Mouse (Mus musculus) MEL-GATA-1-ER (cell line): ENCODE results near the gene Arl15.

Experiments used
- DNase-seq: peaks from one replicate; pipeline ENCODE4 v3.0.0-alpha.2; 2012; ENCODE audit warnings: low read depth; ENCODE audit errors: extremely low read depth

The Arl15 gene

DNA sequence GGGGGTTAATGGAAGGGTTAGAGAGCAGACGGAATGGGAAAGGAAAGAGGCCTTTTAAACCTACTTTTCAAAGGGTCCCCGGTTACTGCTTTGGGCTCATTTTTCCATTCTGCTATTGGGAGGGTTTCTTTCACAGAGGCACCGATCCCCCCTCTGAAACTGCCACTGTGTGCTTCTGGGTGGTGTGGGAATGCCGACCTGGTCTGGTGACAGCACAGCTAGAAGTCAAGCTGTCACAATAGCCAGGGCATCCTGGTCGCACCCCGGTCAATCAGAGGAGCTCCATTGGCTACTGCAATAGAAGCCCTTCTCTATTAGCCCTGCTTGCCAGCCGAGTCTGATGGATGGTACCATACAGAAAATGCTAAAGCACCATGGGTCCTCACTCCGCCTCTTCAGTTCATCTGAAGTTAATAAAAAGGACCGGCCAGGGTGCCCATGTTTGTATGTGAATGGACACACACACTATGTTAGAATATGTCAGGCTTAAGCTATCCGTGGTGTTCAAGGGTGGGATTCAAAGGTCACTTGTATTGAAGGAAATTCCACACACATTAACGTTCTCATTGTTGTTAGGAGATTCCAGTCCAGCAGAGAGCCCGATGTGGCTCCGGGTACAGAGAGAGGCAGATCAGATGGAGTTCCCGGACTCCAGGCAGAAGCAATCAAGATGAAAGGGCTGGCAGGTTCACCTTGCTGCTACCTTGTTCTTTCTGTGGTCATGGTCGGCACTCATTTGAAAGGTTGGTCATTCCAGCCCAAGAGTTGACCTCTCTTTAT is 258.3 kb downstream of the Arl15 start:
- DNase-seq: no peak

DNA sequence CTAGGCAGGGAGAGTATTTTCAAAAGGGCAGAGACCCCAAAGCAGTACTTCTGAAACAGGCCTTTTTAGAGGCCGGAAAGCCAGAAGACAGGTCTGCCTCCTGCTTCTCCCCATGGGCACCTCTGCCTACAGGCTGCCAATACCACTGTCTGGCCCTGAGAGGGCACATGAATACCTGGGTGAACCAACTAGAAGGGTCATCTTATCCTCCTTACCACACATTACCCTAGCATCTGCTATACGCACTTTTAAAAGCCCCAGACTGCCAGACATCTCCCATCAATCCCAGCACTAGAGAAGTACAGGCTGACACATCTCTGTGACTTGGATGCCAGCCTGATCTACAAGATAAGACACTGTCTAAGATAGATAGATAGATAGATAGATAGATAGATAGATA is 259.0 kb downstream of the Arl15 start:
- no peak for DNase-seq

DNA sequence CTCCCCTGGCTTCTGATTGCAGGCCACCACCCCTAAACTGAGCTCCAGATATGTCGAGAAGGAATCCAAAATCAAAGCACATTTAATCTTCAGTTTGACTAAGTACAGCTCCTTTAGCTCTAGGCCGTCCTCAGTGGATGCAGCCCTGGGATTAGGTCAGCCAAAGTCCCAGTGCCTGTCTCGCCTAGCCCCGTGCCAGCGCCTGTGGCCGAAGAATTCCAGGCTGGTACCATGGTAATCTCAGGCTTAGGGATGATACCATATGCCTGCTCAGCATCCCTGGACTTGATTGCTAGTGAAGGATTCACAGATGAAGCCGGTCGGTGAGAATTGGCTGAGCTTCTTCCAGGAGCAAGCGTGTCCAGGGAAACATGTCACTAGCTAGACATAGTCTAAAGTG is 261.4 kb downstream of the Arl15 start:
- no peak for DNase-seq

DNA sequence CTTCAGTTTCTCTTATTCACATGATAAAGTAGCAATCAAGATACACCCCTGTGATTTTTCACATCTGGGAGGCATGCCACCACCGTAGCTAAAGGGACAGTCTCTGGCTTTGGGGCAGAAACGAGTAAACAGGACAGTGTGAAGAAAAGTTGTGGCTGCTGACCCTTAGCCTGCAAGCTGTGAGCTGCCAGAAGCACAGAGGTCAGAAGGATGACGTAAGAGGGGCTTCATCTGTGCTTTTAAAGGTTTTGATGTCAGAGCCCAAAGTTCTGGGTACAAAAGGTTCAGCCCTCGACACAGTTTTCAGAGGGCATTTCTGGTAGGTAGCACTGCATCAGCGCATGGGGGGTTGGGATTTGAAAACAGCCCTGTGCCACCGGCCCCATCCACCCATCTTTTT is 266.0 kb downstream of the Arl15 start:
- no peak for DNase-seq

DNA sequence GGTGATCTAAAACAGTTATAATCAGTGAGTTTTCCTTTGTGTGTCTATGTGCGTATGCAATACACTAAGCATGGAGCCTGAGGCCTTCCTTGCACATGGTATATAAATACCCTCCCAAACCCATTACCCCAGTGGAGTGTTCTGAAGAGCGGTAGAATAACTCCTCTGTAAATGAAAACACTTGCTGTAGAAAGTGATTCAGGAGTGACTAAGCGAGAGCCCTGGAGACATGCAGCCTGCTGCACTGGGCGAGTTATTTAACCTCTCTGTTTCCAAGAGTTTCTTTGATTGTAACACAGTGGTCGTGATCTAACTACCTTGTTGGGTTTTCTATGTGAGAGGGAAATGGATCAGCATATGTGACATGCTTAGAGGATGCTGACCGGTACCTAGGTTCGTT is 266.9 kb downstream of the Arl15 start:
- DNase-seq: no peak

DNA sequence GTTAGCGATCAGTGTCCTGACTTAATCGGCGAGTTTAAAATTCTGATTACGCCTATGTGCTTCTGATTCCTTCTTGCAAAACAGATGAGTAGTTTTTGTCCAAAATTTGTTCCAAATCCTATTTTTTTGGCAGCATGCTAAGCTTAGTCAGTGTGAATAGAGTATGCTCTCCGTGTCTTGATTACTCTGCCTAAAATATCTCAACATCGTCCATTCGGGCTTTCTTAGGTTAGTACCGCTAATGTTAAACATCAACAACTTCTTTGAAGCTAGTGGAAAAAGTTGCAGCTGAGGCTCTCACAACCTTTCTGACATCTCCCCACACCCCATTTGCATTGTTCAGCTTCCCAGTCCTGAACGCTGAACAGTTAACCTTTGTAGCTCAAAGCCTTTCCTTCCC is 269.8 kb downstream of the Arl15 start:
- DNase-seq: no peak

DNA sequence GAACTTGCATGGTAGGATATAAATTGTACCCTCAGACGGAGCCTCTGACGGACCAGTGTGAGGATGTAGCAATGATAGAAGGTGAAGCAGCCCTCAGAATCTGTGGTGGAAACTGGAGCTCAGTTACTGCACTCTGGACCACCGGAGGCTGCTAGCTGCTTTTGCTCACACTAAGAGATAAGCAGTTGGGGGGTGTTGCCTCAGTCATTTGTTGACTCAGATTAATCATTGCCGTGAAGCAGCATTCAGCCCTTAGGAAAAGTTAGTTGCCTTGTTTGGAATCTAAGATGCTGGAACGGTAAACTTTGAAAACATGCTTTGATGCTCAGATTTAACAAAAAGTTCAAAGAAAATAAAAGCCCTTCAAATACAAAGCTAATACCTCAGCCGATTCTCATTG is 270.7 kb downstream of the Arl15 start:
- no peak for DNase-seq

DNA sequence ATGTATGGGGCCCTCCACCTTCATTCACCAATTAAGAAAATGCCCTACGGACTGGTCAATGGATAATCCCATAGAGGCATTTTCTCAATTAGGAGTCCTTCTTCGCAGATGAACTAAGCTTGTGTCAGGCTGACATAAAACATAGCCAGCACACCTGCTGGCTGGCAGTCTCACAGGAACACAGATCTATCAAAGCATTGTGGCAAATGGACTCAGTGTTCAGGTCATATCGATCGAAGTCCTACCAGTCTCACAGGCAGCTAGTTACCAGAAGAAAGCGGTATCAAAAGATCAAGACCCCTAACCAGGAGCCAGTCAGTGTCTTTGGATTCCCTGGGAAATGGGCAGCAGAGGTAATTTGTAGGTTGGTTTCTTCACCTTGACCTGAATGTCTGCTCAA is 274.1 kb downstream of the Arl15 start:
- DNase-seq: no peak

DNA sequence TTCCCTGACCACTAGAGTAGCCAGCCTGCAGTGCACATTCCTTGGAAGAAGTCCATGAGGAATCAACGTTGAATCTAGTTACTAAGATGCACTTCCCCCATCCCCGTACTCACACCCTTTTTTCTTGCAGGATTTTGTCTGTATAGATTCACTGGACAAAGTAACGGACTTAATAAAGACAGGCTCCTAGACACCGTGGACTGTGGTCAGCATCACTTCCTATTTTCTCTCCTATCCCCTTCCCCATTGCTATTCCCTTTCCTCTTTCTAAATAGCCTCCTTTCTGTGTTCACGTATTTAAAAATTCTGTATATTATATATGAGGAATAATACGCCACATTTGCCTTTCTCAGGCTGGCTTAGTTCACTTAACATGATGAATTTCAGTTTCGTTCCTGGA is 277.1 kb downstream of the Arl15 start:
- no peak for DNase-seq

DNA sequence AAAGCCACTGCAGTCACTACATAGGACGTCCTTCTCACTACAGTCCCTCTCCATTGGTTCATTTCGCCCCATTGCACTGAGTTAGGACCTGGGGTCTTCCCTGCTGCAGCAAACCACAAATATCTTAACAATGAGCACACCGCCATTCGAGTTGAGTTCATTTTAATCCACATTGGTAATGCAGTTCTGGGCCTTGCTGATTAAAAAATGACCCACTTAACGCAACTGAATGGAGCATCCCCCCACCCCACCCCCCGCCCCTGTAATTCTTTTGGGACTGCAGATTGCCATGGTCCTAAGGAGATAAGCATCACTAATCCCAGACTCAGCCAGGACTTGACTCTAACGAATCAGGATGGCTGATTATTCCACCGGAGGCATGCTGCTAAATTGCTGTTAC is 280.2 kb downstream of the Arl15 start:
- DNase-seq: no peak

DNA sequence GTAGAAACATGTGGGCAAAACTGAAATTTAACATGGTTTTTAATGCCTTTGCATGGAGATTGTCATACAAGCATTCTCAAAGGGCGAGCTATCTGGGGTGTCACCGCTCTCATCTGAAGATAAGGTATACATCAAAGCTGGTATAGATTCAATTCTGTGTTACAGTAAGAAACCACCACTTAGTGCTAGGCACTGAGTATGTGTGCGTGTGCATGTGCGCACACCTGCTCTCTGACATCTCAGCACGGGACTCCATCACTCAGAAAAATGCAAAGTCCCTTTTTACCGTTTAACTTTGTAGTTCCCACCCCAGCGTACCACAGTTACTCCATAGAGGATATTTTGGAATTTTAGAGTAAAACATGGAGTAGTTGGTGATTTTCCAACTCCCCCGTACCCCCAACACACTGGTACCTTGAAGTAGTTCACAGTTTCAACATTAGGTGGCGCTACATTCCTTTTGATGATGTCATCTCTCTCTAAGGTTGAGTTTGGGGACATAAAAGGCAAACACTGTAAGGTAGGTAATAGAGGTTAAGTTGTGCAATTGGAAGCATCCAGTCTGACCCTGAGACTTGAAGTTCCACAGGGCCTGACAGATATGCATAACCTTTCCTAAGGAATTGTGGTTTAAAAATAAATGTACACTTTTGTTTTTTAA is 281.5 kb downstream of the Arl15 start:
- peak; percentile 14 for DNase-seq

DNA sequence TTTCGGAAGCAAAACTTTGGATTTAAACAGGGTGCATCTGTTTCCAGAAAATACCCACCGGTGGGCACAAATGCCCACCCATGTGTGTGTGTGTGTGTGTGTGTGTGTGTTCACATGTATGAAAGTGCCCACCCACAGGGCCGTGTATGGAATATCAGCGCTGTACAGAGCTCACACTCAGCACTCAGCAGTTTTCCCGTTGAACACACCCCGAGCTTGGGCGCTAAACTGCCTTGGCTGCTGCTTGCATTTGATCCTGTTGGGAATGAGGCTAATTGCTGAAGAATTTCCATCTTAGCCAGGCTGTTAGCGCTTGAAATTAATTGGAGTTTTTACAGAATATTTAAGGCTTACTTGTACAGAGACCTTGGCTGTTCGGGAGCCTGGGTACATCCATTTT is 282.9 kb downstream of the Arl15 start:
- DNase-seq: no peak

DNA sequence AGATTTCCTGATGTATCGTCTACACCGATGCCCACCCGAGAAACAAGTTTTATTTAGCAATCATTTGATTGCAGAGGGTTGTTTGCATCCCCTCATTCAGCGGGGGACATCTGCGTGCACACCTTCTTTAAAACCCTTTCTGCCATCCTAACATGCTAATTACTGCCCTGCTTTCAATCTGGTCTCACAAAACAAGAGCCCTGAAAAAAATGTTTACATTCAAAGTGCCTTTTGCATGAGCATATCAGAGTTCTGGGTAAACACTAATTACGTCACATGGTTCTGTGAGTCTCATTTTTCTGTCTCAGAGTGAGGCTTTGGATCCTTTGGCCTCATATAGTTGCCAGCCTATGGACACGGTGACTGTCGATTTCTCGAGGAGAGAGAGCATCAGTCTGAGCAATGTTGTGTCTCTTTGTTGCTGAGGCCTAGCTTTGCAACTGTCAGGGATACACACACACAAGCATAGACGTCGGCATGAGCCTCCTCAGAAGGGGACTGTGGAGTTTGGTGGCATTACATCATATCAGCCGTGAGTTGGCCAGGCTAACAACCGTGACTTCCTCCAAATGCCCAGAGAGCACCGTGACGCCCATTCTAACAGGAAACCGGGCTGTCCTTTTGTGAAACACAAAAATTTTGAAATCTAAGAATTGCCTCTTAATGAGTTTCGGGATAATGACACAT is 283.4 kb downstream of the Arl15 start:
- no peak for DNase-seq

DNA sequence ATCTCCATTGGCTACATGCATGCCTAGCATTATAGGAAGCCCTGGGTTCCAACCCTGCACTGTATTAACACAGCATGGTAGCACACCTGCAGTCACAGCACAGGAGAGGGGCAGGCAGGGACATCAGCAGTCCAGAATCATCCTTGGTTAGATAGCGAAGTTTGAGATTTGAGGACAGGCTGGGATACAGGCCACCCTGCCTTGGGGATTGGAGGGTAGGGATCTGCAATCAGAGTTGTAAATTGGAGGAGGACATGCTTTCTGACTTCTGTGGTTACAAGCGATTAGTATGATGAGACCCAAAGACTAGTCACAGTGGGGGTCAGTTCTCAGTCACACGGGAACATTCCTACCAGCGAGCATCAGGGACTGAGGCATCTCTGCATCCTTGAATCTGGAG is 284.5 kb downstream of the Arl15 start:
- DNase-seq: no peak

DNA sequence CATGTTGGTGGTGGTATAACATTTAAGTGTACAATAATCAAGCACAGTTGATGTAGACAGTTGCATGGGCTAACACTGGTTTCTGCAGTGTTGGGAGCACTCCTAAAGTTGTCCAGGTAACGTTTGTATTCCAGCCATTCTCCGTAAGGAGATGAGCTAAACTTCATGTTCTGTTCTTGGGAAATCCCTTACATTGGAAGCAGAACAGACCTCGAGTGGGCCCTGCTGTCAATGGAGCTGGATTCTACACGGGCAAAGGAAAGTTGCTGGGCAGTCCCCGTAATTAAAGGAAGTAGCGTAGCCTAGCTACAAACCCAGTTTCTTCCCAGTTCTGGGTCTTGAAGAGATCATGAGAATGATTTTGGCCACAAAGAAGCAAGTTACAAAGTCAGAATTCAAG is 285.4 kb downstream of the Arl15 start:
- no peak for DNase-seq

DNA sequence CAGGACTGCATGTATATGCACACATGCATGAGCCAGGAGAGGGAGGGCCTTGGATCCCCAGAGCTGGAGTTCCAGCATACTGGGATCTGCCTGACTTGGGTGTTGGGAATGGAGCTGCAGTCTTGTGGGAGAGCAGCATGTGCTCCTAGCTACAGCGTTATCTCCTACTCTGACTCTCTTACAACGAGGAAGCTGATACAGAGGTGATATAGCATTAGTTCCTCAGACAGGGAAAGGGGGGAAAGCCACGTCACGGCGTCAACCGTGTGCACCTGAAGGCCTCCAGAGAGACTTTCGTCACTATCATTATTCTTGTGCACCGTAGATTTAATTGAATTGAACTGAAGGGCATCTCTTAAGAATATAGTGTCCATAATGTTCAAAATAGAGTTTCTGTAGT is 286.2 kb downstream of the Arl15 start:
- no peak for DNase-seq

DNA sequence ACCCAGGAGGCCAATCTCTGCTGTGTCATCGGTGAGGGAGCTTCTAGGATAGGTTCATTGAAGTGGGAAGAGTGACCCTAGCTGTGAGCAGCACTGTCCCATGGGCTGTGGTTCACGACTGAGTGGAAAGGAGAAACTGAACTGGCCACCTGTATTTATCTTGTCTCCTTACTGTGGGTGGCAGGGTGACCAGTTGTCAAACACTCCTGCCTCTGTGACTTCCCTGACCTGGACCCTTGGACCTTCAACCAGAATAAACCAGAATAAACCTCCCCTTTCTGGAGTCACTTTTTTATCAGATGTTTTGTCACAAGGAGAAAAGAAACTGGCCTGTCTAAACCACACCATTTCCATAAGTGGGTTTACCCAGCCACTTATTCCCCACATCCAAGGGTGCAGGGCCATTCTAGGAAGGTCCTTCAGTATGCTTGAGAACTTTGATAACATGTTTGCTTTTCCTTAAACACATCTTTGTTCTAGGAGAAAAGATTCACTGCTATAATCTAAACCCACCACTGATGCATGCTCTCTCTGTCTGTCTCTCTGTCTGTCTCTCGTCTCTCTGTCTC is 289.3 kb downstream of the Arl15 start:
- no peak for DNase-seq

DNA sequence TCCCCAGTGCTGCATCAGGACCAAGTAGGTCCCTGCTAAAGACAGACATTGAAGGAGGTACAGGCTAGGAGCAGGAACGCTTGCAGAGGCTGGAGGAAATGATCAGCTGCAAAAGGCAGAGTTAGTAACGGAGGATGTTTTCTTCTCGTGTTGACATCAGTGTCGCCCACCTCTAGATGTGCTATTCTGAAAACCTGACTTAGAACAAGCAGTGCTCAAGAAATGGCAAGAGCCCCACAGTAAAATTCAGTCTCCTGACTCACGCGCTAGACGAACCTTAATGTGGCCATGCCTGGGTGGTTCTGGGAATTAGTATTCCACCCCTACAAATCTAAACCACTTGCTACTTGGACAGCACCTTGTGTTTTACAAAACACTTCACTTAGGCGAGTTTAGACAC is 291.1 kb downstream of the Arl15 start:
- DNase-seq: no peak

DNA sequence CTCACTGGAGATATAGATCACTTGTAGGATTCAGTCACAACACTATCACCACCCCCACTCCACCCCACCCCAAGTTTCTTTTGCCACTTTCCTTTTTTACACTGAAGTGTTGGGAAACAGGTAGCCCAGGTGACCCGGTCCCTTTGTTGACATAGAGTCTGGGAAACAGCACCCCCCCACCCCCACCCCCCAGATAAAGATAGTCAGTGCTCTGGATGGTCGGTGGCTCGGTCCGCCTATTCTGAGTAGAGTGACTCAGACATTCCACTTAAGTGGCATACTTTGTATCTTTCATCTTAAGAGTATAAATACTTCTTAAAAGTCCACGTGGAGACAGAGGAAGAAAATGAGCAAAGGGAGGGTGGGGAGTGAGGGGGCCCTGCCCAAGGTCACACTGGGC is 292.0 kb downstream of the Arl15 start:
- no peak for DNase-seq

DNA sequence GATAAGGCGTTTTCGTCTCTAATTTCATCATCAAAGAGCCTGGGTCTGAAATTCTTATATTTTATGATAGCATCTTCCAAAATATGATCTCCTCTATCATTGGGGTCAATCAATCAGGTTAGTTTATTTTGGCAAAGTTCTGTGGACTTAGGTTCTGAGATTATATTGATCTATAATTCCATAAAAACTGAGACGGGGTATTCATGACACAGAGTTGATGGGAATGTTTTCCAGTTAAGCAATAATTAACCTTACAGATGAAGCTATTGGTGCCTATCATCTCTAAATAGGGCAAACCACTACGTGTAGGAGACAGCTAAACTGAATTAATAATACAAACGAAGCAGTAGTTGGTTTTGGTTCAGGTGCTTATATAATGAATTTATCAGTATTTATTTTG is 292.5 kb downstream of the Arl15 start:
- DNase-seq: no peak

DNA sequence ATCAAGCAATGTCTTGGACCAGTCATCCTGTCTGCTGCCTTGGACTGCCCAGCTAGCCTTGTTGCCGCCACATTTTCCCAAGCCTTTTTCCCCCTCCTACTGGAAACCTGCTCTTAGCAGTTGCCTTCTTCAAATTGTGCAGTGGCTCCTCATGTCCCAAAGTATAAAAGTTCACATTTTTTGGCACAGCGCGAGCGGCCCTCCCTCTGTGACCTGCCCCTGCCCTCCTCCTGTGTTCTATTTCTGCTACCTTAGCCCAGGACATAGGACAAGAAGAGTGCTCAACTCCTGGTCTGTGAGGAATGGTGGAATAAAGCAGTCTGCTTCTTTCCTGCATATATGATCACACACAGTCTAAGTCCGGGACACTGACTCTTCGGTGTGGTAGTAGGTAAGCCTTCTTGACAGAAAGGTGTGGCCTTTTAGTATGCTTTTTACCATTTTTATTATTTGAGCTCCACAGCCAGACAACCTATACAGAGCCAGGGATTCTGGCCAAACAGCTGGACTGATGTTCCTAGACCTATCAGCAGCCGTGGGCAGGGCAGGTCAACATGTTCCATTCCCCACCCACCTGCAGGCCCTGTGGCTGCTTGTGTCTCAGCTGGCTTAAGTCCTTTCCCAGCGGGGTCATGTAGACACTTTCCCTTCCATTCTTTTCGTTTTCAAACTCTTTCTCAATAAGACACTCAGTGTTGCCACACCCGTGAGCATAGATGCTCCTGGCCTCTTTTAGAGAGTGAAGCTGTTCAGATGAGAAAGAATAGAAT is 293.6 kb downstream of the Arl15 start:
- DNase-seq: no peak

DNA sequence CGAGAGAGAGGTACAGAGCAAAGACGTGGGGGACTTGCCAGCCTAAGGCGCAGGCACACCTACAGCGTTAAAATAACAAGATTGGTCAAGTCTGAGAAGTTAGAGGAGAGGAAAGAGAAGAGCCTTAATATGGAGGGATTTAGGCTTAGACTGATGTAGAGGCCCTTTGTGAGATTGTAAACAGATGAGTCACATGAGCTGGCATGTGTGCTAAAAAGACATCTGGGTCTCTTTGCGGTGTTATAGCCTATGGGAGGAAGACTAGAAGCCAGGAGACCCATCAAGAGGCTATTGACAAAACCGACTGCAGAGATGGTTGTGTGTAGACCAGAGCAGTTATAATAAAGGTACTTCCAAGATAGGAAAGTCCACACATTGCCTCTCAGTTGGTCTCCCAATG is 296.5 kb downstream of the Arl15 start:
- no peak for DNase-seq
